Mouse (Mus musculus): Measurements from ENCODE around the gene Cmtm4.

Gene Cmtm4

GRCm38 (mm10) chr8:104395703-104396357 is at the start of gene Cmtm4:
Gene Cmtm4, minus strand, starts transcription at chr8:104395807.
- DNase-seq = peak; percentile 59

GRCm38 (mm10) chr8:104445248-104445647 is 49.6 kb upstream of the Cmtm4 start:
- DNase-seq = no peak

- DNase-seq = no peak
Observed at GRCm38 (mm10) chr8:104443125-104443679, 47.6 kb upstream of the Cmtm4 start.

- DNase-seq = peak; percentile 94
Observed at GRCm38 (mm10) chr8:104442299-104443124, 46.9 kb upstream of the Cmtm4 start, which contains the start of gene Dync1li2. Gene Dync1li2, minus strand, starts transcription at chr8:104443047.

- no peak for DNase-seq
Observed at GRCm38 (mm10) chr8:104441613-104442012, 46.0 kb upstream of the Cmtm4 start.

- DNase-seq = no peak
Observed at GRCm38 (mm10) chr8:104439461-104439860, 43.9 kb upstream of the Cmtm4 start.

- DNase-seq = no peak
Observed at GRCm38 (mm10) chr8:104437494-104438135, 42.0 kb upstream of the Cmtm4 start.

GRCm38 (mm10) chr8:104436591-104436990 is 41.0 kb upstream of the Cmtm4 start:
- no peak for DNase-seq

- peak; percentile 100 for DNase-seq
Observed at GRCm38 (mm10) chr8:104436038-104436437, 40.4 kb upstream of the Cmtm4 start.

GRCm38 (mm10) chr8:104434826-104435354 is 39.3 kb upstream of the Cmtm4 start:
- DNase-seq = peak; percentile 44

- peak; percentile 46 for DNase-seq
Observed at GRCm38 (mm10) chr8:104434275-104434674, 38.7 kb upstream of the Cmtm4 start.

- no peak for DNase-seq
Observed at GRCm38 (mm10) chr8:104433191-104433842, 37.7 kb upstream of the Cmtm4 start.

- no peak for DNase-seq
Observed at GRCm38 (mm10) chr8:104432656-104433055, 37.0 kb upstream of the Cmtm4 start.

GRCm38 (mm10) chr8:104430230-104430629 is 34.6 kb upstream of the Cmtm4 start:
- DNase-seq = no peak

- no peak for DNase-seq
Observed at GRCm38 (mm10) chr8:104427703-104428102, 32.1 kb upstream of the Cmtm4 start.

- no peak for DNase-seq
Observed at GRCm38 (mm10) chr8:104422313-104422712, 26.7 kb upstream of the Cmtm4 start.

- no peak for DNase-seq
Observed at GRCm38 (mm10) chr8:104416022-104416421, 20.4 kb upstream of the Cmtm4 start.

GRCm38 (mm10) chr8:104414204-104414603 is 18.6 kb upstream of the Cmtm4 start:
- DNase-seq = no peak

GRCm38 (mm10) chr8:104413770-104414169 is 18.2 kb upstream of the Cmtm4 start:
- DNase-seq = no peak

- no peak for DNase-seq
Observed at GRCm38 (mm10) chr8:104412805-104413532, 17.4 kb upstream of the Cmtm4 start.

GRCm38 (mm10) chr8:104411972-104412371 is 16.4 kb upstream of the Cmtm4 start:
- DNase-seq = no peak

- no peak for DNase-seq
Observed at GRCm38 (mm10) chr8:104411468-104411867, 15.9 kb upstream of the Cmtm4 start.
